Mouse (Mus musculus) adrenal gland (tissue): Measurements from ENCODE around the gene Glb1l.
"Not testable (repeated sequence)": the region's sequence is repeated elsewhere in the genome, so short reads cannot be mapped to it uniquely, and the experiment has no call there.

Experiments used
- intact Hi-C: fragments of 180-260 bp; cut with DNase I; formaldehyde crosslinking; loops from one replicate; pipeline ENCODE4 v1.15.1; 2025
- long read RNA-seq, 2 experiments: library from polyadenylated mRNA; unstranded; transcript quantifications; one replicate each; pipeline ENCODE4 v2.0.0; 2020; ENCODE audit warnings: borderline replicate concordance in 1 of 2; ENCODE audit not compliant: insufficient replicate concordance in 1 of 2

The Glb1l gene
- long read RNA-seq, experiment 1, partial matches to known transcripts: 7 of 8 reads
- long read RNA-seq, experiment 1, other reads (novel, unspliced or antisense): 1 of 8 reads
- long read RNA-seq, experiment 2, partial matches to known transcripts: 3 of 9 reads
- long read RNA-seq, experiment 2, other reads (novel, unspliced or antisense): 6 of 9 reads

DNA sequence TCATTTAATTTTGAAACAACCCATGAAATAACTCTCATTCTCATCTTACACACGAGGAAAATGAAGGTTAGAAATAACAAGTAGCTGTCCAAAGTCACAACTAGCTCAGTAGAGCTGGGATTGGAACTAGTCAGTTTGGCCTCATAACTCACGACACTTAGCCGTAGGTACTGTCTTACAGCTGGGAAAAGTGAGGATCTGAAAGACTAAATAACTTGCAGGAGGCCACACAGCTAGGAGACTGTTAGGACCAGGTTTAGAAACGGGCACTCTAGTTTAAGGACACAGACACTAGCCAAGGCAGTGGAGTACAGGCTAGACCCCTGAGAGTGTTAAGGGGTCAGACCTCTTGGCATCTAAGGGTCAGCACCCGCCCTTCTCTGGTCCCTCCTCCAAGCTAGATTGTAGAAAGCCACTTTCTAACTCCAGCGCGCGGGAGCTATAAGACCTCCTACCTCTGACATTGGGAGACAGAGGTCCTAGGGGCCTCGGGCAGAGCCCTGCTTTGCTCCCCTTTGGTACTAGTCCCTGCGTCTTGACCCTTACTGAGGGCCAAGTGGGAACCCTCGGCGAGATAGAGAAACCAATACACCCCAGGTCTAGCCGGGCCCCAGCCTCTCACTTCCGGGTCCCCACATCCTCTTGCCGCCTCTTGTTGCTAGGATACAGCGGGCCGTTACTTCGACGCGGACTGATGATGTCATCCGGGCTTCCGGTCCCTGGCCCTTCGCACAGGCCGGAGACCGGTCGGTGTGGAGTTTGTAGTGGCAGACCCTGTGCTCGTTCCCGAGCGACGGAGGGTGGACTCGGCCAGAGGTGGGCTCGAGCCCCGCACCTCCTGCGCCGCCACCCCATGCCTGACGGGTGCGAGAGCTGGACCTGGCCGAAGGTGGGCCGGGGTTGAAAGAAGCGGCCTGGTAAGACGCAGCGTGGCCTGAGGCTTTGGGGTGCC lies at the start of gene Glb1l, which contains the start of gene Stk16:
Gene Glb1l (minus strand): TSS at position 678 of the 952 bp plus-strand sequence.
Gene Stk16 (plus strand): TSS at position 703 of the 952 bp plus-strand sequence.
- intact Hi-C loops: no loop called here

GRCm38 (mm10) chr1:75255516-75256046 lies 45.0 kb upstream of the Glb1l start:
- intact Hi-C loops: loop anchor here (10.0 kb wide), 1 partner anchor 311 kb away; no protein-coding TSS in a partner anchor

DNA sequence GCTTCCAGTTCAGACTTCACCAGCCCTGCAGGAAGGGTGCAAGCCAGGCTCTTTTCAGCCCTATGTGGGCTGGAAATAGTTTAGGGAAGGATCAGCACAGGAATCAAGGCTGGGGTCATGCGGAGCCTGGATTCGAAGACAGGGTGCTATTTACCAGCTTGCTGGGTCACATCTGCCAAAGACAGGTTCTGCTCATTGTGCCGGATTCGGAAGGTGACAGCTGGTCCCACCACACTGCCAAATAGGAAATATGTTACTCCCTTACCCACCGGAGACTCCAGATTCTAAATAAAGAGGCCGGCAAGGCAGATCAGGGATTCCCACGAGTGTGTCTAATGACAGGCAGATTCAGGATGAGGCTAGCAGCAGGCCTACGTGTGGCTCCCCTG lies 44.0 kb upstream of the Glb1l start:
- intact Hi-C loops: loop anchor here (10.0 kb wide), 1 partner anchor 310 kb away; no protein-coding TSS in a partner anchor

GRCm38 (mm10) chr1:75253849-75254624 lies 43.4 kb upstream of the Glb1l start:
- intact Hi-C loops: loop anchor here (10.0 kb wide), 1 partner anchor 309 kb away; no protein-coding TSS in a partner anchor

GRCm38 (mm10) chr1:75253029-75253428 lies 42.4 kb upstream of the Glb1l start:
- intact Hi-C loops: loop anchor here (10.0 kb wide), 1 partner anchor 308 kb away; no protein-coding TSS in a partner anchor

DNA sequence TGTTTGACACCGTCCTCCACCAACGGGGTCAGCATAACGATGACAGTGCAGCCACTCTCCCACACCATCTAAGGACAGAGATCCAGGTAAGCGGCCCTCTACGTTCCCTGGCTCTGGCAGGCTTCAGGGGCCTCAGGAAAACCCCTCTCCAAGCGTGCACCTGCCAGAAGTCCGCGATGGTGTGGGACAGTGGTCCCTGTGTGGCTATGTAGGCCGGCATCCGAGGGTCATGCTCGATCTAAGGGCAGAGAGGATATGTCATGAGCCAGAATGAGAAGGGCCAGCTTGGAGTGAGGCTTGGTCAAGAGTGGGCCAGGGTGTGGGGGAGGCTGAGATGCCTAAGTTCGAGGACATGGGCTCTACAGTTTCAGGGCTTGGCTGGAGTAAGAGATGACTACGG lies 41.7 kb upstream of the Glb1l start:
- intact Hi-C loops: loop anchor here (10.0 kb wide), 1 partner anchor 308 kb away; no protein-coding TSS in a partner anchor

DNA sequence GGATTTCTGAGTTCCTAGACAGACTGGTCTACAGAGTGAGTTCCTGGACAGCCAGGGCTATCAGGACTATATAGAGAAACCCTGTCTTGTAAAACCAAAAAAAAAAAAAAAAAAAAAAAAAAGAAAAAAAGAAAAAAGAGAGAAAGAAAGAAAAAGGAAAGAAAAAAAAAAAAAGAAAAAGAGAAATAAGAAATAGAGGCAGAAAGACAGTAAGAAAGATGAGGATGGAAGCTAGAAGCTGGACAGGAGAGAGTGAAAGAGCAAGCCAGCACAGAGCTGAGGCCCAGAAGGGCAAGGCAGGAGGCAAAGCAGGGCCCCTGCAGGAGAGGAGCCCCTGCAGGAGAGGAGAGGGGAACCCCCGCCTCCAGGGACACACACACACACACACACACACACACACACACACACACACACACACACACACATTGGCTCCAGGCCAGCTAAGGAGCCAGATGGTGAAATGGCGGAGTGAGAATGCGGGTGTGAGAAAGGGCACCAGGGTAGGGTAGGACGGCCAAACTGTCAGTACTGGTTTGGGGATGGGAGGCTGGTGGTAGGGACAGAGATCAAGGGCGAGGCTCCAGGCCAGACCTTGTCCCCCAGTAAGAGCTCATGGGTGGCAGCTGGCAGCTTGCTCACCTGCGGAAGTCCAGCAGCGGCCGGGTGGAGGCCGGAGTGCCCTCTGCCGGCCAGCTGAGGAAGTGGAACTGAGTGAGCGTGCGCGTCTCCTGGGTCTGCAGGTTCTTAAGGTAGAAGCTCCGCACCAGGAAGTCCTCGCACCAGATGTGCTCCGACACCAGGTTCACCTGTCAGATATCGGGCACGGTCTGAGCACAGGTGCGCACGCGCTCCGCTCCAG lies 40.7 kb upstream of the Glb1l start:
- intact Hi-C loops: loop anchor here (10.0 kb wide), 1 partner anchor 307 kb away; no protein-coding TSS in a partner anchor

- intact Hi-C loops: loop anchor here (10.0 kb wide), 1 partner anchor 306 kb away; no protein-coding TSS in a partner anchor
Observed at GRCm38 (mm10) chr1:75250498-75250897, 39.9 kb upstream of the Glb1l start.

DNA sequence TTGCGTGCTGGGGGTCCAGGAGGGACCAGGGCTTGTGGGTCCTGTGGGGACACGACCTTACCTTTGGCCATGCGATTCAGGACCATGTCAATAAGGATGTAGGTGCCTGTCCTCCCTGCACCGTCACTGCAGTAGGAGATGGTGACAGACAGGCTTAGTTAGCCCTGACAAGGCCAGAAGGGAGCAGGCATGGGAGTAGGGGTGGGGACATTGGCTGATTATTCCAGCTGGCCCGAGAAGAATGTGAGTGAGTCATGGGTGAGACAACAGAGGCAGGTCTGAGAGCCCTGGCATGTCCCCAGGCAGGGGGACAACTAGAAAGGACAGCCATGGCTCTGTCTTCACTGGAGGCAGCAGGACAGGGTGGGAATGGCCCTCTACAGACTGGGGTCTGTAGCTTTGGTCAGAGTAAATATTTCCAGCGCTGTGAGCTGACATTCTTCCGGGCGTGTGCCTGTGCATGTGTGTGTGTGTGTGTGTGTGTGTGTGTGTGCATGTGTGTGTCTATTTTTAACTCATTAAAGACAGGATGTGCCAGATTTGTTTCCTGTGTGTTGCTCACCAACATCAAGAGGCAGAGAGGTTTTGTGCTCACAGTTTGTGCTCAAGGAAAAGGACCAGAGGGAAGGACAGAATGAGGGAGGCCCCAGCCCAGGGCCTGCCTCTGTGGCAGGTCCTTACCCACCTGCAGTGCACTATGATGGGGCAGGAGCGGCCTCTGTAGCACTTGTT lies 37.6 kb upstream of the Glb1l start:
- intact Hi-C loops: no loop called here

GRCm38 (mm10) chr1:75247071-75247930 lies 36.7 kb upstream of the Glb1l start:
- intact Hi-C loops: no loop called here

DNA sequence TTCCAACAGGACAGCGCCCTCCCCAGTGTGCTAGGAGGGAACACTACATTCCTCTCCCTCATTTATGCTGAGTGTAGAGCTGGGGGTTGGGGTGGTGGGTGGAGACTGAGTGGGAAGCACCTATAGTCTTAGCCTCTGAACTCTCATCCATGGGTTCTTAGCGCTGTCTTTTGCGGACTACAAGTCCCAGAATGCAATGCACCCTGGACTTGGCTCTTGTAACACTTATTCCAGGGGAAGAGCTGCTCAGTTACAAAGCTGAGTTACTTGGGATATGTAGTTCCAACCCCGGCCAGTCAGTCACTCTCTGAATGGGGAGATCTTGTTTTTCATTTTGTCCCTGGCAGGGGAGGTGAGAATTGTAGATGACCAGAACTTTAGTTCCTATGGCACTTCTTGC lies 34.2 kb upstream of the Glb1l start:
- intact Hi-C loops: no loop called here

DNA sequence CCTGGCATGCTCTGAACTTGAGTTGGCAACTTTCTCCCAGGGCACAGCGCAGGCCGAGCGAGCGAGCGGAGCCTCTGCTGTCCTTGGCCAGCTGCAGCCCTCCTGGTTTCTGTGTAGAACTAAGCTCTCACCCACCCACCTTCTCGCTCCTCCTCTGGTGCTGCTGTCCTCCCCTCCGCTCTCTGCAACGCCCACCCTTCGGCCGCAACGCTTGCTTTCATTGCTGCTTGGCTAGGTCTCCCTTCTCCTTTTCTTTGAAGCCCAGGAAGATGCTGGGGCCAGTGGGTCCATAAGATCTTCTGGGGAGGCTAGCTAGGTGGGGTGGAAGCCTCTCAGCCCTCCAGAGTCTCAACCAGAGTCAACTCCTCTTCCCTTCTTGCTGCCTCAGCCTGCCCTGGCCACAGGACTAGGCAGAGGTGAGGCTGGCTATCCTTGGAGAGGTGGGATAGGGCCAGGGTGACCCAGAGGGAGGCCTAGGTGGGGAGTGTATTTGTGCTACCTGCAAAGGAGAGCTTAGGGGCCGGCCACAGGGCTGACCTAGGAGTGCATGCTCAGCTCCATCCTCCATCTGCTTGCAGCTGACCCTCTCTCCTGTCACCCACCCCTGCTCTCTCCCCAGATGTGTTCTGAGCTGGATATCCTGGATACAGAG lies 33.7 kb upstream of the Glb1l start:
- intact Hi-C loops: no loop called here

DNA sequence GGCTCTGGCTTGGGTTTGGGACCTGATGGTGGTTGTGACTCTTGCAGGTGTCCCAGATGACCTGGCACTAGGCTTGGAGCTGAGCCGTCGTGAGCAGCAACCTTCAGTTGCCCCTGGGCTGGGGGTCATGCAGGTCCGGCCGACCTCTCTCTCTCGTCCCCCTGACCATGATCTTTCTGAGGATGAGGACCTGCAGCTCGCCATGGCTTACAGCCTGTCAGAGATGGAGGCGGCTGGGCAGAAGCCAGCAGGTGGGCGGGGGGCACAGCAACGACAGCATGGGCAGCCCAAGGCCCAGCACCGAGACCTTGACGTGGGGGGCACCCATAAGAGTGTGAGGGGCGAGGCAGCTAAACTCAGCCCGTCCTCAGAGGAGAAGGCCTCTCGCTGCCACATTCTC lies 32.8 kb upstream of the Glb1l start:
- intact Hi-C loops: no loop called here

DNA sequence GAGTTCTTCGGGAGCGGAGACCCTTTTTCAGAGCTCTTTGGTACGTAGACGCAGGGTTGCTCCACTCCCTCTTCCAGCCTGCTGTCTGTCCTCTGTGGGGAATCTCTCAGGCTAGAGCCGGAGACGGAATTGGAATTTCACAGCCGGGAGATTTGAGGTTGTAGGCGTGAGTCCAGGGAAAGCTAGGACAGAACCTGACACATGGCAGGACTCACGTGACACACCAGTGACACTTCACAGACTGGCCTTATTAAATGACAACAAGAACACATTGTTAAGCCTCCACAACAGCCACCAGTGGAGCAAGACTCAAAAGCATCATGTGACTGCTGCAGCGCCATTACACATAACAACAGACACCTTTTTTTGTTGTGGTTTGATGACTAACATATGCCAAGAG lies 29.0 kb upstream of the Glb1l start:
- intact Hi-C loops: no loop called here

- intact Hi-C loops: no loop called here
Observed at GRCm38 (mm10) chr1:75236117-75237050, 25.8 kb upstream of the Glb1l start, which contains the start of gene Dnajb2. Gene Dnajb2 (plus strand): TSS chr1:75236406.

DNA sequence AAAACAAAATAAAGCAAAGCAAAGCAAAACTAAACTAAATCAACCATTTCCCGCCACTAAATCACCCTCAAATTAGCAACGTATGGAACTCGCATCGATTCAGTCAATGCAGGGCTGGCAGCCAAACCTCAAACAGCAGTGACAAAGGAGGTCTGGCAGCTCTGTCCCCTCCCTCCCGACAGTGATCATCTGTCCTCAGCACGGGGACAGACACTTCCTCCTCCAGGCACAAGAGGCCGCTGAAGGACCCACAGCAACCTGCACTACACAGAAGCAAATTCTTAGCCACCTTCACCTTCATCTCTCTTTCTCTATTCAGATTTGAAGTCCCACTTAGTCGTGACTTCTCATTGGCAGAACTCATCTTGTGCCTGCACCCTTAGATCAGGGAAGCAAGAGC lies 24.0 kb upstream of the Glb1l start:
- intact Hi-C loops: no loop called here

GRCm38 (mm10) chr1:75232489-75232888 lies 21.9 kb upstream of the Glb1l start:
- intact Hi-C loops: not testable (repeated sequence)
